Mouse (Mus musculus) hindbrain, embryonic 15.5 days (tissue): Measurements from ENCODE around the gene Hsh2d. TPM values are rescaled to one million over a fixed set of nuclear protein-coding genes. Genes with fewer than 3 reads are reported as not detected.

ENCODE experiments used
- ATAC-seq: fragments of 200-750 bp; cut with Nextera tagmentation; 2 replicates; pipeline ENCODE4 v1.8.0; 2017; ENCODE audit warnings: low read depth, moderate number of reproducible peaks, moderate TSS enrichment; ENCODE audit not compliant: low FRiP score
- H3K27ac ChIP-seq: fragments of 300-500 bp; sonication (generic); replicated peaks from 2 replicates; pipeline ENCODE4 v1.5.1; 2015; ENCODE audit warnings: mild to moderate bottlenecking, inconsistent platforms
- H3K27me3 ChIP-seq: fragments of 300-500 bp; sonication (generic); 2 replicates; pipeline ENCODE4 v1.6.1; 2015; ENCODE audit warnings: control low read depth, inconsistent platforms
- H3K36me3 ChIP-seq: fragments of 300-500 bp; sonication (generic); 2 replicates; pipeline ENCODE4 v1.6.1; 2015; ENCODE audit warnings: control low read depth, inconsistent platforms
- H3K4me1 ChIP-seq: fragments of 300-500 bp; sonication (generic); replicated peaks from 2 replicates; pipeline ENCODE4 v1.6.1; 2015; ENCODE audit warnings: control low read depth, inconsistent platforms
- H3K4me2 ChIP-seq: fragments of 300-500 bp; sonication (generic); 2 replicates; pipeline ENCODE4 v1.6.1; 2015; ENCODE audit warnings: moderate library complexity, mild to moderate bottlenecking, inconsistent platforms
- H3K4me3 ChIP-seq: fragments of 300-500 bp; sonication (generic); 2 replicates; pipeline ENCODE4 v1.5.1; 2015; ENCODE audit warnings: mild to moderate bottlenecking, inconsistent platforms
- H3K9ac ChIP-seq: fragments of 300-500 bp; sonication (generic); 2 replicates; pipeline ENCODE4 v1.6.1; 2015; ENCODE audit warnings: inconsistent platforms
- H3K9me3 ChIP-seq: fragments of 300-500 bp; sonication (generic); 2 replicates; pipeline ENCODE4 v1.6.1; 2016; ENCODE audit warnings: control low read depth, inconsistent platforms
- WGBS: fragments of 180-500 bp; shearing (Covaris S2); methylation state at CpG from one replicate; pipeline ENCODE4 v1.1.7; 2015; 5-methylcytosine and 5-hydroxymethylcytosine counted together
- polyA plus RNA-seq: library from polyadenylated mRNA; unstranded; fragments of >200 nt; fragmentation: Nextera tagmentation; extraction: Ambion mirVana; gene quantifications from 2 replicates; pipeline ENCODE4 v1.2.1, GENCODE M21; 2015

Gene Hsh2d
- not detected in 2 replicates for polyA plus RNA-seq

DNA sequence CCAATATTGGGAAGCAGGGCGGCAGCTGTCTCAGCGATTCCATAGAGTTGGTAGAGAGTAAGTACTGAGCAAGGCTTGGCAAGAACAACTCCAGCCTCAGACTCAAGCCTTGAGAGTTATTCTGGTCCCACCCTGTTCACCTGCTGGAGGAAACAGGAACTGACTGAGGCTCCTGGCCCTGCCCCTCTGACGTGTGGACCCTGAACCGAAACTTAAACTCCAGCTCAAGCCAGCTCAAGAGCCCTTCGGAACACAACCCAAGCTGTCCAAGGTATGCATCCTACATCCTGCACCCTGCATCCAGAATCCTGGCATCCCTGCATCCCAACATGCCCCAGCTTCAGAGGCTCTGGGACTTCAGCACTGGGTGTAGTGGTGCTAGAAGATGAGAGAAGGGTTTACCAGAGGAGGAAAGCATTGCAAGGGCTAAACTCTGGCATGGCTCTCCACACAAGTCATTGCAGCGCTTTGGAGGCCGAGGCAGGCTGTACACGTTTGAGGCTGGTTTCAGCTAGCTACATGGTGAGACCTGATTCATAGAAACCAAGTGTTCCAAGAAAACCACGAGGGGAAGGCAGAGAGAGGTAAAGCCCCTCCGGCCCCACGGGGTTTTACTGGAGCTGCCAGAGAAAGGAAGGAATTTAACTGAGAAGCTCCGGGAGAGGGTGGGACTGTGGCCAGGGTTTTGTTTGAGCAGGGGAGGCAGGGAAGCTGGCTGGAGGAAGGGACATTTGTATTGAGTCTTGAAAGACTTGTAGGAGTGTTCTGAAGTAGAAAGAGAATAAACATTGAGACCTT, at the start of gene Hsh2d:
Hsh2d (plus strand) TSS at position 222 of the 798 bp plus-strand sequence.
- no peaks in the 10 kb centered on the region for H3K27me3 ChIP-seq
- no peak within 1 kb of the TSS for H3K27ac ChIP-seq
- no peak within 1 kb of the TSS for H3K4me2 ChIP-seq
- no peak within 1 kb of the TSS for H3K9ac ChIP-seq
- H3K4me3 ChIP-seq: no peak within 1 kb of the TSS
- 70% methylated on average over 12 of the region's 12 CpGs for WGBS
- no peaks in the 10 kb centered on the region for H3K36me3 ChIP-seq
- H3K4me1 ChIP-seq: no peaks in the 10 kb centered on the region
- H3K9me3 ChIP-seq: no peaks in the 10 kb centered on the region
- no peak for ATAC-seq

DNA sequence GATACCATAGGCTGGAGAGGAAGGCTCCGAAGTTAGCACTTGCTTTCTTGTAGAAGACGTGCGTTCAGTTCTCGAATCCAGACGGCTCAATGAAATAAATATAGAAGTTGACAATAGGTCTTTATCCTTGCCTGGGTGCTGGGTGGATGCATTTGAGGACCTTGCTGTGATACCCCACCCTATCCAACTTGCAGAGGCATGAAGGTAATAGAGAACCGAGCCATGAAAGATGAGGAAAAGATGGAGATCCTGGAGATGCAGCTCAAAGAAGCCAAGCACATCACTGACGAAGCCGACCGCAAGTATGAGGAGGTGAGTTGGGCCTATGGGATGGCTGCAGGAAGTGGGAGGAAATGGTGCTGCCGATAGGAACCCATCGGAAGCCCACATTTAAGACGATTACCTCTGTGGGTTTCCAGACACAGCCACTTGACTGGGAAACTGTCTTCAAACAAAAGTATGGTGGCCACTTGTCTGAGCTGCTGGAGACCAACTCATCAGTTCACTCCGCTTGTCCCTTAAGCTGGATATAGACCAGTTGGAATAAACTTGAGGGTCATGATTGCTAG, 46.1 kb upstream of the Hsh2d start:
- H3K9me3 ChIP-seq: no peaks in the 10 kb centered on the region
- H3K4me2 ChIP-seq: no peak overlapping the region
- H3K4me3 ChIP-seq: no peak overlapping the region
- no peak for ATAC-seq
- H3K27ac ChIP-seq: no peak overlapping the region
- WGBS: 93% methylated on average over 13 of the region's 13 CpGs
- H3K4me1 ChIP-seq: no peaks in the 10 kb centered on the region
- no peaks in the 10 kb centered on the region for H3K27me3 ChIP-seq
- H3K9ac ChIP-seq: no peak overlapping the region
- H3K36me3 ChIP-seq: peaks cover 78% of the 10 kb centered on the region

DNA sequence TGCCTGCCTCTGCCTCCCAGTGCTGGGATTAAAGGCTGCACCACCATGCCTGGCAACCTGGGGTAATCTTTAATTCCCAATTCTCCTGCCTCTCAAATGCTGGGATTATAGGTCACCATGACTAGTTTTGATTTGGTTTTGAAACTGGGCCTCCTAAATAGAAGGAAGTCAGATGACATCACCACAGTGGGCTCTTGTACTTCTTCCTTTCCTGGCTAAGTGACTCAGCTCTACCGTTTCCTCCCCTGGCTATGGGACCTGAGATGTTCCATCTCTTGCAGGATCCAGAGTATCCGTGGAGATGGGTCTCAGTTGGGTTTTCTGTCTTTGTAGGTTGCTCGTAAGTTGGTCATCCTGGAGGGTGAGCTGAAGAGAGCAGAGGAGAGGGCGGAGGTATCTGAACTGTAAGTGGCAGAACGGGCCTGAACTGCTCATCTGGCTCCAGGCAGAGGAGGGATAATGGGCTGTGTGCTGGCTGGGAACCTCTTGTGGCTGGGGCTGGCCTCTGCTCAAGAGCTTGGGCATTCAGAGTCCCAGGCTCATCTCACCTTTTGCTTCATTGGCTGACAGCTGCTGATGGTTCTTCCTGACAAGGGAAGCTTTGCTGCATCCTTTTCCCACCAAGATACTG, 45.0 kb upstream of the Hsh2d start:
- Histone ChIP-seq H3K27ac (no peak overlapping the region), H3K4me1 (no peaks in the 10 kb centered on the region), H3K27me3 (no peaks in the 10 kb centered on the region), H3K36me3 (peaks cover 80% of the 10 kb centered on the region), H3K4me3 (no peak overlapping the region), H3K9ac (no peak overlapping the region), H3K9me3 (no peaks in the 10 kb centered on the region), H3K4me2 (no peak overlapping the region)
- WGBS: 95% methylated on average over 5 of the region's 5 CpGs
- ATAC-seq: no peak

GRCm38 (mm10) chr8:72145511-72145910, 43.9 kb upstream of the Hsh2d start:
- no peak for ATAC-seq
- WGBS: 91% methylated on average over 3 of the region's 3 CpGs
- no peak overlapping the region for H3K4me3 ChIP-seq
- H3K9ac ChIP-seq: no peak overlapping the region
- H3K4me2 ChIP-seq: no peak overlapping the region
- no peak overlapping the region for H3K27ac ChIP-seq
- H3K9me3 ChIP-seq: no peaks in the 10 kb centered on the region
- H3K4me1 ChIP-seq: no peaks in the 10 kb centered on the region
- H3K27me3 ChIP-seq: no peaks in the 10 kb centered on the region
- peaks cover 81% of the 10 kb centered on the region for H3K36me3 ChIP-seq

DNA sequence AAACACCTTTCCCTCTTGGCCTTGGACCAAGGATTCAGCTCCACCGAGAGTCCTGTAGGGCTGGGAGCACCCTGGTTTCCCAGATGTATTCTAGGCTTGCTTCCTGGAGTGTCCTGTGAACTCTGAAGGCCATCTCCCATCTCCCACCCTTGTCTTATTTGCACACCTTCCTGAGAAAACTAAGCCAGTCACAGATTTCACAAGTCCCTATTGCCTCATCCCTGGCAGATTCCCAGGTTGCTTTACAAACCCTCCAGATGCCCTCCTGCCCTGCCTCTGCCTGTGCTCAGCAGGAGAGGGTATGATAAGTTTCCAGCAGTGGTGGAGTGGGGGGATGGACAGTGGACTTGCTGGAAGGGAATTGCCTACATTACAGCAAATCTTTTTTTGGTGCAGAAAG, 43.4 kb upstream of the Hsh2d start:
- Histone ChIP-seq H3K9me3 (no peaks in the 10 kb centered on the region), H3K4me1 (no peaks in the 10 kb centered on the region), H3K4me3 (no peak overlapping the region), H3K9ac (no peak overlapping the region), H3K27me3 (no peaks in the 10 kb centered on the region), H3K36me3 (peaks cover 78% of the 10 kb centered on the region), H3K4me2 (no peak overlapping the region), H3K27ac (no peak overlapping the region)
- WGBS: 87% methylated on average over 1 of the region's 1 CpGs
- ATAC-seq: no peak

GRCm38 (mm10) chr8:72146556-72146955, 42.9 kb upstream of the Hsh2d start:
- Histone ChIP-seq H3K9ac (no peak overlapping the region), H3K4me3 (no peak overlapping the region), H3K27me3 (no peaks in the 10 kb centered on the region), H3K4me2 (no peak overlapping the region), H3K36me3 (peaks cover 78% of the 10 kb centered on the region), H3K27ac (no peak overlapping the region), H3K4me1 (no peaks in the 10 kb centered on the region), H3K9me3 (no peaks in the 10 kb centered on the region)
- 94% methylated on average over 3 of the region's 3 CpGs for WGBS
- no peak for ATAC-seq

GRCm38 (mm10) chr8:72147266-72147665, 42.2 kb upstream of the Hsh2d start:
- no peak for ATAC-seq
- H3K4me1 ChIP-seq: no peaks in the 10 kb centered on the region
- no peak overlapping the region for H3K4me3 ChIP-seq
- no peak overlapping the region for H3K27ac ChIP-seq
- H3K9ac ChIP-seq: no peak overlapping the region
- H3K27me3 ChIP-seq: no peaks in the 10 kb centered on the region
- peaks cover 76% of the 10 kb centered on the region for H3K36me3 ChIP-seq
- WGBS: 82% methylated on average over 2 of the region's 2 CpGs
- no peaks in the 10 kb centered on the region for H3K9me3 ChIP-seq
- H3K4me2 ChIP-seq: no peak overlapping the region

GRCm38 (mm10) chr8:72149056-72149455, 40.4 kb upstream of the Hsh2d start:
- Histone ChIP-seq H3K9me3 (no peaks in the 10 kb centered on the region), H3K4me1 (no peaks in the 10 kb centered on the region), H3K27ac (no peak overlapping the region), H3K9ac (no peak overlapping the region), H3K4me2 (no peak overlapping the region), H3K4me3 (no peak overlapping the region), H3K27me3 (no peaks in the 10 kb centered on the region), H3K36me3 (peaks cover 63% of the 10 kb centered on the region)
- no peak for ATAC-seq
- WGBS: 90% methylated on average over 1 of the region's 1 CpGs

GRCm38 (mm10) chr8:72151418-72152078, 37.9 kb upstream of the Hsh2d start:
- no peak overlapping the region for H3K4me2 ChIP-seq
- no peak overlapping the region for H3K9ac ChIP-seq
- H3K36me3 ChIP-seq: peaks cover 42% of the 10 kb centered on the region
- H3K27me3 ChIP-seq: no peaks in the 10 kb centered on the region
- no peak for ATAC-seq
- no peak overlapping the region for H3K27ac ChIP-seq
- no peaks in the 10 kb centered on the region for H3K4me1 ChIP-seq
- no peaks in the 10 kb centered on the region for H3K9me3 ChIP-seq
- WGBS: 94% methylated on average over 3 of the region's 3 CpGs
- H3K4me3 ChIP-seq: no peak overlapping the region

DNA sequence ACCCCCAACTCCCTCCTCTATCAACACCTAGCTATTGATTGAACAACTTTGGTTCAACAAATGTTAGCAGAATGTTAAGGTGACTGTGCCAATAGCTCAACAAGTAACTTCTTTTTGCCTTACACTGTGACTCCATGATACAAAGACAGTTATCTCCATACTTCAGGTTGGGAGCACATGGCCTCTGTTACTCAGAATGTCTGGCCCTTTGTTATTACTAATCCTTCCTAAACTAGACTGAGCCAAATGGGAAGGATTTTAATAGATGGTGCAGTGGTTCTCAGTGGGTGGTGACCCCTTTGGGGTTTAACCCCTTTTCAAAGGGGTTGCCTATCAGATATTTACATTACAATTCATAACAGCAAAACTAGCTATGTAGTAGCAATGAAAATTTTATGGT, 36.1 kb upstream of the Hsh2d start:
- ATAC-seq: no peak

GRCm38 (mm10) chr8:72158096-72158495, 31.3 kb upstream of the Hsh2d start:
- no peaks in the 10 kb centered on the region for H3K36me3 ChIP-seq
- no peak overlapping the region for H3K4me3 ChIP-seq
- H3K4me2 ChIP-seq: no peak overlapping the region
- no peak overlapping the region for H3K9ac ChIP-seq
- H3K4me1 ChIP-seq: peaks cover 24% of the 10 kb centered on the region
- H3K27me3 ChIP-seq: no peaks in the 10 kb centered on the region
- WGBS: 78% methylated on average over 2 of the region's 2 CpGs
- H3K9me3 ChIP-seq: no peaks in the 10 kb centered on the region
- no peak overlapping the region for H3K27ac ChIP-seq
- ATAC-seq: no peak

More for the DNA sequence above, 36.1 kb upstream of the Hsh2d start:
- no peak overlapping the region for H3K9ac ChIP-seq
- H3K4me1 ChIP-seq: no peaks in the 10 kb centered on the region
- no peak overlapping the region for H3K4me3 ChIP-seq
- peaks cover 25% of the 10 kb centered on the region for H3K36me3 ChIP-seq
- H3K27ac ChIP-seq: no peak overlapping the region
- no peak overlapping the region for H3K4me2 ChIP-seq
- H3K9me3 ChIP-seq: no peaks in the 10 kb centered on the region
- no peaks in the 10 kb centered on the region for H3K27me3 ChIP-seq

- H3K36me3 ChIP-seq: no peaks in the 10 kb centered on the region
- ATAC-seq: no peak
- no peaks in the 10 kb centered on the region for H3K27me3 ChIP-seq
- H3K9me3 ChIP-seq: no peaks in the 10 kb centered on the region
- peaks cover 24% of the 10 kb centered on the region for H3K4me1 ChIP-seq
- no peak overlapping the region for H3K27ac ChIP-seq
- WGBS: 75% methylated on average over 3 of the region's 3 CpGs
- H3K4me2 ChIP-seq: no peak overlapping the region
- H3K4me3 ChIP-seq: no peak overlapping the region
- no peak overlapping the region for H3K9ac ChIP-seq
These were observed 30.7 kb upstream of the Hsh2d start for GRCm38 (mm10) chr8:72158726-72159125.
